Mouse (Mus musculus): ENCODE measurements around the gene Eif3a. TPM values are rescaled to one million over a fixed set of nuclear protein-coding genes. Genes with fewer than 3 reads are reported as not detected.

The Eif3a gene
- polyA plus RNA-seq, 1 experiment from 2014 or later = 102 TPM

DNA sequence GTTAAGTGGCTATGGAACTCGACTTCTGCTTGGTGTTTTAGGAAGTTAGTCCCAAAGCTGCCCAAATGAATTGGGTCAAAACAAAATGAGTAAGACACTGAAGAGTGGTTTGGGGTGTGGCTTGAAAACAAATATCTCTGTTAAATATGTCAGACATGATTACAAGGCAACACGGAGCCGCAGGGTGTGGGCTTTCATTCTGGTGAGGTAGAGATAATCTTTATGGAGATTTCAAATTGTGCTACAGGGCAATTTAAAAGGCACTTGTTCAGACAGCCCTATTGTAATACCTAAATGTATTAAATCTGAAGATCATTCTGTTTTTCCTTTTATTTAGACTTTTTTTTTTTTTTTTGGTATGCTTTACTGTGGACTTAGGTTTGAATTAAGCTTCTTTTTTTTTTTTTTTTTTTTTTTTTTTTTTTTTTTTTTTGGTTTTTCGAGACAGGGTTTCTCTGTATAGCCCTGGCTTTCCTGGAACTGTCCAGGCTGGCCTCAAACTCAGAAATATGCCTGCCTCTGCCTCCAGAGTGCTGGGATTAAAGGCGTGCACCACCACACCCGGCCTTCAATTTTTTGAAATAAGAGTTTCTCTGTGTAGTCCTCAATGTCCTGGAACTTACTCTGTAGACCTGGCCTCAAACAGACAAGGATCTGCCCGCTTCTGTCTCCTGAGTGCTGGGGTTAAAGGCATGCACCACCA, 9.6 kb upstream of the Eif3a start:
- Histone ChIP-seq H3K4me2 (ENCODE audit: low read length) (no peak overlapping the region), H3K4me3 (ENCODE audit: low read length) (no peak overlapping the region), H3K4me1 (ENCODE audit: control insufficient read depth, insufficient read depth, low read depth, low read length) (no peaks in the 10 kb centered on the region), H3K9me3 (ENCODE audit: control insufficient read depth, low read length) (no peaks in the 10 kb centered on the region), H3K36me3 (ENCODE audit: control insufficient read depth, insufficient read depth, low read length) (no peaks in the 10 kb centered on the region), H3K27ac (ENCODE audit: low read depth, low read length) (no peak overlapping the region), H3K9ac (ENCODE audit: low read depth, low read length) (no peak overlapping the region), H3K27me3 (replicated peaks; ENCODE audit: control insufficient read depth, insufficient read depth, low read length) (no peaks in the 10 kb centered on the region)
- WGBS = 84% methylated on average over 7 of the region's 7 CpGs
- no peak for ATAC-seq

DNA sequence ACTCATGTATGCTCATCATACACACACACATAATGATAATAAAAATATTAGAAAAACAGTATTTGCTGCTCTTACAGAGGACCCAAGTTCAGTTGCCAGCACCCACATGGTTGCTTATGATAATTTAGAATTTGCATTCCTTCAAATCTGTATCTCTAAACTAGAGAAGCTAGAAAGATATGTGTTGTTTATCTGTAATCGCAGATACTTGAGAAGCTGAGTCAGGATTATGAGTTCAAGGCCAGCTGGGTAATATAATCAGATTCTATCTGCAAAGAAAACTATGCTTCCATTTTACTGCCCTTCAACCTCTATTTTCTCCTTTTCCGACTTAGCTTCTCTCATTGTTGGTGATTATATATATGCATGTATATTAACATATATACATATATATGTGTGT, 7.0 kb upstream of the Eif3a start:
- Histone ChIP-seq H3K4me3 (ENCODE audit: low read length) (no peak overlapping the region), H3K27me3 (replicated peaks; ENCODE audit: control insufficient read depth, insufficient read depth, low read length) (no peaks in the 10 kb centered on the region), H3K4me2 (ENCODE audit: low read length) (no peak overlapping the region), H3K9me3 (ENCODE audit: control insufficient read depth, low read length) (no peaks in the 10 kb centered on the region), H3K36me3 (ENCODE audit: control insufficient read depth, insufficient read depth, low read length) (no peaks in the 10 kb centered on the region), H3K4me1 (ENCODE audit: control insufficient read depth, insufficient read depth, low read depth, low read length) (no peaks in the 10 kb centered on the region), H3K27ac (ENCODE audit: low read depth, low read length) (no peak overlapping the region), H3K9ac (ENCODE audit: low read depth, low read length) (no peak overlapping the region)
- 96% methylated on average over 2 of the region's 2 CpGs for WGBS
- no peak for ATAC-seq

DNA sequence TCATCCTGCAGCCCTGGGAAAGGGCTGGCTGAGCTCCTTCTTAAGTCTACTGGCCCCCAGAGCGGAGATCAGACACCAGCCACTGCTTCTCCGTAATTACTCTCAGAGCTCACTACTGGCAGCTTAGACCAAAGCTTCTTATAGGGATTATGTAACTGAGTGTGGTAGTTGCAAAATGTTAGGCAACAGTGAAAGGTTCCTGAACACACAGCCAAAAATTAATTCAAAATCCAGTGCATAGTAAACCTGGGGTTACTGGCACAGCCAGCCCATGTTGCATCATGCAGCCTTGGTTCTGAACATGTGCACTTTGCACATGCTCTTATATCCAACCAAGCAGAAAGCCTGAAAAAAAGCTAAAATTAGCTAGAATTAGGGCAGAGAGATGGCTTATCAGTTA, 4.8 kb upstream of the Eif3a start:
- Histone ChIP-seq H3K4me3 (ENCODE audit: low read length) (no peak overlapping the region), H3K4me2 (ENCODE audit: low read length) (no peak overlapping the region), H3K27ac (ENCODE audit: low read depth, low read length) (no peak overlapping the region), H3K9me3 (ENCODE audit: control insufficient read depth, low read length) (no peaks in the 10 kb centered on the region), H3K36me3 (ENCODE audit: control insufficient read depth, insufficient read depth, low read length) (no peaks in the 10 kb centered on the region), H3K4me1 (ENCODE audit: control insufficient read depth, insufficient read depth, low read depth, low read length) (peaks cover 3% of the 10 kb centered on the region; the same call in 1 of the 2 replicates), H3K9ac (ENCODE audit: low read depth, low read length) (no peak overlapping the region), H3K27me3 (replicated peaks; ENCODE audit: control insufficient read depth, insufficient read depth, low read length) (no peaks in the 10 kb centered on the region)
- 87% methylated on average over 2 of the region's 2 CpGs for WGBS
- ATAC-seq = no peak

DNA sequence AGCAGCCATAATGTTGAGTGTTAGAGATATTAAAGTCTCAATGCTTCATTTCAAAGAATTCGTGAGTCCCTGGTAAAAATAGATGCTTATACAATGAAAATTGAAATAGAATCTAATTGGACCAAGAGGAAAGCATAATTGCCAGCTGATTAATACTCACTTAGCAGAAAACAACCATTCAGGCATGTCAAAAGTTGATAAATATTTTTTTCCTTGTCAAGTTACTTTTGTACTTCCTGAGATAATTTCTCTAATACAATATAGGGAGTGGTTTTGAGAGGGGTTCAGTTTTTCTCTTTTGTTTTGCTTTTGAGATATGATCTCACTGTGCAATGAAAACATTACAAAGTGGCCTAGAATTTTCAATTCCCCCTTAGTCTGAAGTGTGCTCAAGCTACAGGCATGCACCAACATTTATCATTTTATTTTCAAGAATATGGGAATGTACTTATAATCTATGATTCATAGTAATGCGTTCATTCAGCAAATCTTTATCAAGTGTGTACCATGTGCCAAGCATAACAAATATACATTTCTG, 2.8 kb upstream of the Eif3a start:
- Histone ChIP-seq H3K4me2 (ENCODE audit: low read length) (no peak overlapping the region), H3K36me3 (ENCODE audit: control insufficient read depth, insufficient read depth, low read length) (no peaks in the 10 kb centered on the region), H3K9me3 (ENCODE audit: control insufficient read depth, low read length) (no peaks in the 10 kb centered on the region), H3K27me3 (replicated peaks; ENCODE audit: control insufficient read depth, insufficient read depth, low read length) (no peaks in the 10 kb centered on the region), H3K27ac (ENCODE audit: low read depth, low read length) (no peak overlapping the region), H3K4me3 (ENCODE audit: low read length) (no peak overlapping the region), H3K4me1 (ENCODE audit: control insufficient read depth, insufficient read depth, low read depth, low read length) (peaks cover 12% of the 10 kb centered on the region), H3K9ac (ENCODE audit: low read depth, low read length) (no peak overlapping the region)
- no peak for ATAC-seq
- 78% methylated on average over 2 of the region's 2 CpGs for WGBS

- H3K4me2 ChIP-seq (ENCODE audit: low read length) = peak overlapping the region; percentile 77
- no peaks in the 10 kb centered on the region for H3K9me3 ChIP-seq (ENCODE audit: control insufficient read depth, low read length)
- 11% methylated on average over 9 of the region's 9 CpGs for WGBS
- peak overlapping the region; percentile 64 for H3K4me3 ChIP-seq (ENCODE audit: low read length)
- H3K27ac ChIP-seq (ENCODE audit: low read depth, low read length) = peak overlapping the region; percentile 98
- no peaks in the 10 kb centered on the region for H3K27me3 ChIP-seq (replicated peaks; ENCODE audit: control insufficient read depth, insufficient read depth, low read length)
- H3K36me3 ChIP-seq (ENCODE audit: control insufficient read depth, insufficient read depth, low read length) = no peaks in the 10 kb centered on the region
- peak; percentile 32 for ATAC-seq
- peaks cover 19% of the 10 kb centered on the region for H3K4me1 ChIP-seq (ENCODE audit: control insufficient read depth, insufficient read depth, low read depth, low read length)
- peak overlapping the region; percentile 84 for H3K9ac ChIP-seq (ENCODE audit: low read depth, low read length)
Observed at GRCm38 (mm10) chr19:60791164-60791563, 706 bp upstream of the Eif3a start.

GRCm38 (mm10) chr19:60789919-60790506, 445 bp downstream of the Eif3a start:
- Histone ChIP-seq H3K9me3 (ENCODE audit: control insufficient read depth, low read length) (no peaks in the 10 kb centered on the region), H3K4me2 (ENCODE audit: low read length) (peak overlapping the region; percentile 77), H3K27me3 (replicated peaks; ENCODE audit: control insufficient read depth, insufficient read depth, low read length) (no peaks in the 10 kb centered on the region), H3K9ac (ENCODE audit: low read depth, low read length) (peak overlapping the region; percentile 84), H3K4me3 (ENCODE audit: low read length) (peak overlapping the region; percentile 64), H3K27ac (ENCODE audit: low read depth, low read length) (peak overlapping the region; percentile 98), H3K36me3 (ENCODE audit: control insufficient read depth, insufficient read depth, low read length) (no peaks in the 10 kb centered on the region), H3K4me1 (ENCODE audit: control insufficient read depth, insufficient read depth, low read depth, low read length) (peaks cover 19% of the 10 kb centered on the region)
- WGBS = under 1% methylated on average over 49 of the region's 60 CpGs
- peak; percentile 81 for ATAC-seq

- H3K4me1 ChIP-seq (ENCODE audit: control insufficient read depth, insufficient read depth, low read depth, low read length) = peaks cover 19% of the 10 kb centered on the region
- no peak overlapping the region for H3K27ac ChIP-seq (ENCODE audit: low read depth, low read length)
- H3K9me3 ChIP-seq (ENCODE audit: control insufficient read depth, low read length) = no peaks in the 10 kb centered on the region
- WGBS = 2% methylated on average over 7 of the region's 7 CpGs
- H3K9ac ChIP-seq (ENCODE audit: low read depth, low read length) = peak overlapping the region; percentile 84
- peak overlapping the region; percentile 77 for H3K4me2 ChIP-seq (ENCODE audit: low read length)
- ATAC-seq = no peak
- H3K36me3 ChIP-seq (ENCODE audit: control insufficient read depth, insufficient read depth, low read length) = no peaks in the 10 kb centered on the region
- no peaks in the 10 kb centered on the region for H3K27me3 ChIP-seq (replicated peaks; ENCODE audit: control insufficient read depth, insufficient read depth, low read length)
- H3K4me3 ChIP-seq (ENCODE audit: low read length) = peak overlapping the region; percentile 64
Observed at GRCm38 (mm10) chr19:60789452-60789851, 1.0 kb downstream of the Eif3a start.

DNA sequence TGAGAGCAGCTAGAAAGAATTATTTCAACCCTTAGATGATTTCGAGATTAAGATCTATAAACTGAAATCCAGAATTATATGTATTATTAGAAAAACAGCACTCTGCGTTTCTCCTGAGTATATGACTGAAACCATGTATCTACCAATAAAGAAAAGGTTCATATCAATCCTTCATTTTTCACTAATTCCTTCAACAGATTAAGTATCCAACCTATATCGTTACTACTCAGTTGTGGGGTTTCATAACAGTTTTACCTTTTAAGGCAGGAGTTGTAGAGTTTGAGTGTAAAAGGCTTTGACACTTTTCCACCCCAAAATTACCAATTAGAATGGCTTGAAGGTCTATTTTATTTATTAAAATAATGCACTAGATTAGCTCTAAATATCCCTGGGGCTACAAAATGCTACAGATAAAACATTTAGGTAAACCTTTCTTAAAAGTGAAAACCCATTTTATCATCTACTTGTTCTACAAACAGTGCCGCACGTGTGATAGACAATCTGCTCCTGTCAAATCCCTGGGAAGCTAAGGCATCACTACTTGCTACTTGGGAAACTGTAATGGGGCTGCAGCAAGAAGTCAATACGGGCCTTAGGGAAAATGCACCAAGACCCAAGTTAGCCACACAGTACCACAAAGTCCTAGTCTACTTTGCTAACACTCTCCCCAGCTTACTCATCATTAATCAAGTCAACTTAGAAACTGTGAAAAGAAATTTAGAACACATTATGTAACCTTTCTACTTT, 2.1 kb downstream of the Eif3a start:
- Histone ChIP-seq H3K4me3 (ENCODE audit: low read length) (peak overlapping the region; percentile 20; the same call in 1 of the 2 replicates), H3K4me2 (ENCODE audit: low read length) (peak overlapping the region; percentile 58), H3K27me3 (replicated peaks; ENCODE audit: control insufficient read depth, insufficient read depth, low read length) (no peaks in the 10 kb centered on the region), H3K4me1 (ENCODE audit: control insufficient read depth, insufficient read depth, low read depth, low read length) (peaks cover 19% of the 10 kb centered on the region), H3K36me3 (ENCODE audit: control insufficient read depth, insufficient read depth, low read length) (no peaks in the 10 kb centered on the region), H3K9me3 (ENCODE audit: control insufficient read depth, low read length) (no peaks in the 10 kb centered on the region), H3K27ac (ENCODE audit: low read depth, low read length) (no peak overlapping the region), H3K9ac (ENCODE audit: low read depth, low read length) (0 out of 2 replicates have a peak overlapping the region, but pooled peaks have one; percentile 35)
- WGBS = 44% methylated on average over 6 of the region's 6 CpGs
- ATAC-seq = no peak
